Mouse (Mus musculus): ENCODE data around the gene Rplp2. TPM values are rescaled to one million over a fixed set of nuclear protein-coding genes. Genes with fewer than 3 reads are reported as not detected.
A peak's percentile ranks its signal among the peaks of the same experiment; 100 is the strongest.

Gene Rplp2
- polyA plus RNA-seq, 1 experiment from 2014 or later, result 1,214 TPM

DNA sequence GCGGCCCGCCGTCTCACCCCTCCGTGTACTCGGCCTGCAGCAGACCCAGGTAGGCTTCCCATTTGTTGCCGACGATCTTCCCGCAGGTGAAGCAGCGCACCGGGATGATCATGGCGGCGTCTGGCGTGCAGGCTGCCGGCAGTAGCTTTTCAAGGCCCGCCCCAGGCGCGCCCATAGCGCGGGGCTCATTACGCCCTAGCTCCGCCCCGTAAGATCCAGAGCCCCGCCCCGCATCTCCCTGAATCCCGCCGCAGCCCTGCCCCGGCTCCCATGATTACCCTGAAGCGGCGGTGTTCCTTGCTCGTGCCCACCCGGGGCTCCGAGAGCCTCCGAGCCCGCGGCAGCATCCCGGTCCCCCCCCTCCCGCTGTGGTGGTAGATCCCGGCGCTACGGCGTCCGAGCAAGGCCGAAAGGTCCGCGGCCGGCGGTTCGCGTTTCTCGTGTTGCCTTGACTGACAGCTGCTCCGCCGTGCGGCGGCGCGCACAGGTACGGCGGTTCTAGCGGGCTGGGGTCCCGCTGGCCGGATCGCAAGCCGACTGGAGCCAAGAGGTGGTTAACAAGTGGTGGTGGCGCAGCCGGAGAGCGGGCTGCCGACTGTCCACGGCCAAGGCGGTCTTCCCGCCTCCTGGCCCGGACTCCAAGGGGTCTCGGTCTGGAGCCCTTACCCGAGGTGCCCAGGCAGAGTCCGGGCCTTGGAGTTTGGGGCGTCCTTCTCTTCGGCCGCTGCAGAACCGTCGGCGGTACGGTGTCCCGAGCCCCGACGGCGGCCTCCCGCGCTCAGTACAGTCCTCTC is 28.0 kb downstream of the Rplp2 start, which contains the start of the genes Polr2l and Tspan4:
TSS of gene Polr2l (minus strand) at position 122 of the 794 bp plus-strand sequence.
TSS of gene Tspan4 (plus strand) at position 230 of the 794 bp plus-strand sequence.
- Histone ChIP-seq H3K9me3 (no peaks in the 10 kb centered on the region), H3K4me2 (replicated peaks) (peak within 1 kb of the TSS; percentile 95), H3K9ac (peak within 1 kb of the TSS; percentile 81), H3K36me3 (peaks cover 26% of the 10 kb centered on the region), H3K4me1 (peaks cover 44% of the 10 kb centered on the region), H3K27me3 (no peaks in the 10 kb centered on the region), H3K4me3 (peak within 1 kb of the TSS; percentile 78), H3K27ac (peak within 1 kb of the TSS; percentile 92)
- under 1% methylated on average over 87 of the region's 87 CpGs for WGBS
- peak; percentile 74 for ATAC-seq (ENCODE audit: low FRiP score, low read depth)

DNA sequence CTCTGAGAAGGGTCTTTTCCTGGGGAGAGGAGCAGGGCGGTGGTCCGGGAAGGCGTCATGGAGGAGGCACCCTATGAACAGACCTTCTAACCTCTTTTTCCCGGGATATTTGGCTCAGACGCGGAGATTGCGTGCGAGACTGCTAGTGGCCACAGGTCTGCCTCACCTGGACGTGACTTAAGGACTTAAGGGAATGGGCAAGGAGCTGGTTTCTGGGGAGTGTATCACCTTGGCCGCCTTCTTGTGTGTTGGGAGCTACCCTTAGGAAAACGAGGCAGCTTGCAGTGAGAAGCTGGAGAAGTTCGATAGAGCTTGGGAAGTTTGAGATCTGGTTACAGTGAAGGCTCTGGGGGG is 28.6 kb downstream of the Rplp2 start:
- WGBS, result under 1% methylated on average over 12 of the region's 12 CpGs
- peaks cover 44% of the 10 kb centered on the region for H3K4me1 ChIP-seq
- peak overlapping the region; percentile 95 for H3K4me2 ChIP-seq (replicated peaks)
- no peak for ATAC-seq (ENCODE audit: low FRiP score, low read depth)
- 0 out of 2 replicates have a peak, but pooled peaks cover 3% of the 10 kb centered on the region for H3K27me3 ChIP-seq
- peak overlapping the region; percentile 92 for H3K27ac ChIP-seq
- peak overlapping the region; percentile 78 for H3K4me3 ChIP-seq
- H3K36me3 ChIP-seq, result peaks cover 20% of the 10 kb centered on the region
- no peaks in the 10 kb centered on the region for H3K9me3 ChIP-seq
- peak overlapping the region; percentile 81 for H3K9ac ChIP-seq

DNA sequence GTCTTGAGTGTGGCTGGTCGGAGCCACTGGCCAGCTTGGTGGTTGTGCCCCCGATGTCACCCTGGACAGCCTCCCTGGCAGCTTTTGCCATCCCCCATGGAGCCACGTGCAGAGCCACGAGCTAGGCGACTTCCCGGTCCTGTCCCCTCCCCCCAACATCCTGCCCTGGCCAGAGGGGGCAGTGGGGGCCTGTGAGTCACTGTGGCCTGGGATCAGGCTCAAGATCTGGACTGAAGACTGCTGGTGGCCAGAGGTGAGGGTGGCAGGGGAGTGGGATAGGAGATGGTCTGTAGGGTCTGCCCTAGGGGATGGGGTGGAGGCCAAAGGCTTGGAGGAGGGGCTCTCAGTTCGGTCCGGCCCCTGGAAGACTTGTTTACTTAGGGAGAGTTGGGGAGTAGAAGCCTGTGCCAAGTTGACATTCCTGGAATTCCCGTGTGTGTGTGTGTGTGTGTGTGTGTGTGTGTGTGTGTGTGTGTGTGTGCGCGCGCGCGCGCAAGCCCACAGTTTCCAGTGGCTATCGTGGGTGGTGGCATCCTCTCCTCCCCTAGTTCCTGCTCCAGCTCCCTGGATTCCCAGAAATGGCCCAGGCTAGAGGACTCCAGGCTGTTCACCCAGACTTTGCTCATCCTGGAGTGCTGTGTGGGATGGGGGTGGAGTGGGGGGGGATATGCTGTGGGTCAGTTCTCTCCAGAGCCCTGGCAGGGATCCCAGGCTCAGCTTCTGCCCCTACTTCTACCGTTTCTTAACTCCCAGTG is 29.2 kb downstream of the Rplp2 start:
- Histone ChIP-seq H3K4me2 (replicated peaks) (peak overlapping the region; percentile 95), H3K4me1 (peaks cover 50% of the 10 kb centered on the region)
- 2% methylated on average over 9 of the region's 17 CpGs for WGBS

DNA sequence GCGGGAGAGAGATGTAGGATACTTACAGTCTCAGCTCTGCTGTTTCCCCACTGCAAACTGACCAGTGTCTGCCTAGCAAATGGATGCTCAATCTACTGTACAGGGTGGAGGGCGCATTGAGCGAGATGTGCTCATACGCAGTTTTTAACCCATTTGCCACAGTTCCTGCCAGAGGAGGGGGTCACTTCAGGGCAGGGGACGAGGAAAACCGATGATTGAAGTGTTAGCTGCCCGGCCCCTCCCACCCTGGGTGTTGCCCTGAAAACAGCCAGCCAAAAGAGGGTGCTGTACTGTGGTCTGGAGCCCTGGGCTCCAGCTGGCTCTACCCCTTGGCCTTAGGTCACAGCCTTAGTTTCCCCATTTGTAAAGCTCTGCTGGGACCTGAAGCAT is 29.8 kb downstream of the Rplp2 start:
- 12% methylated on average over 7 of the region's 7 CpGs for WGBS
- peak overlapping the region; percentile 92 for H3K27ac ChIP-seq
- peaks cover 15% of the 10 kb centered on the region for H3K27me3 ChIP-seq
- peak overlapping the region; percentile 78 for H3K4me3 ChIP-seq
- H3K4me2 ChIP-seq (replicated peaks), result peak overlapping the region; percentile 95
- no peak for ATAC-seq (ENCODE audit: low FRiP score, low read depth)
- peaks cover 10% of the 10 kb centered on the region for H3K36me3 ChIP-seq
- peaks cover 56% of the 10 kb centered on the region for H3K4me1 ChIP-seq
- H3K9ac ChIP-seq, result peak overlapping the region; percentile 81
- no peaks in the 10 kb centered on the region for H3K9me3 ChIP-seq

More for the DNA sequence above, 29.2 kb downstream of the Rplp2 start:
- peak; percentile 66 for ATAC-seq (ENCODE audit: low FRiP score, low read depth)
- Histone ChIP-seq H3K9ac (peak overlapping the region; percentile 81), H3K9me3 (no peaks in the 10 kb centered on the region), H3K4me3 (peak overlapping the region; percentile 78), H3K36me3 (peaks cover 14% of the 10 kb centered on the region), H3K27ac (peak overlapping the region; percentile 92), H3K27me3 (peaks cover 9% of the 10 kb centered on the region; the same call in 1 of the 2 replicates)

DNA sequence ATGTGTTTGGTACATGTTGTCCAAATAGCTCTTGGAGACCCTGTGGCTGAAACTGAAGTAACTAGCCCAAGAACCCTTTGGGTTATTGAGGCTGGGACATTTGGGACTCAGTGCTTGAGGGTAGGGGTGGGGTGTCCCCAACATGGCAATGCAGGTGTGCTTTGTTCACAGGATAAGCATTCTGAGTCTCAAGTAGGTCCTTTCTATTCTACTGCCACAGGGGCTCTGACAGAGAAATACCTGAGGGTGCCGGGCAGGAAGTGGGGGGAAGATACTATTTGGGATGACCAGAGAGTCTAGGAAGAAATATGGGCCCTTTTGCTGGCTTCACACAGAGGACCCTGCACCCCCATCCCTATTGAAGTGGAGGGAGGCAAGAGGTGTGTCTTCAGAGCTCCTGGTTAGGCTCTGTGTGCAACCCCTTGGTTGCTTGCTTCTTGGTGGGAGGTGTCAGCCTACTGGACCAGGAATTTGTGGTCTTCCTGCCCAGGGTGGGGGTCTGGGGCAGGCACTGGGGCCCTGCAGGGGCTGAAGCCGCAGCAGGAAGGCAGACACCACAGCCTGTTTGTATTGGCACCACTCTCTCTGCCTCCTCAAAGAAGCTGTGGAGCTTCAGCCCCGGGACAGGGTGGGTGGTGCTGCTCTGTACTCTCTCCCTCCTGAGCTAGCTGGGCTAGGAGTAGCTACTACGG is 30.6 kb downstream of the Rplp2 start:
- H3K9ac ChIP-seq, result peak overlapping the region; percentile 45; the same call in 1 of the 2 replicates
- ATAC-seq (ENCODE audit: low FRiP score, low read depth), result peak; percentile 6; the same call in 1 of the 2 replicates
- H3K4me3 ChIP-seq, result peak overlapping the region; percentile 78; the same call in 1 of the 2 replicates
- peaks cover 63% of the 10 kb centered on the region for H3K4me1 ChIP-seq
- WGBS, result 53% methylated on average over 4 of the region's 4 CpGs
- H3K9me3 ChIP-seq, result no peaks in the 10 kb centered on the region
- peak overlapping the region; percentile 95 for H3K4me2 ChIP-seq (replicated peaks)
- peaks cover 2% of the 10 kb centered on the region for H3K36me3 ChIP-seq
- H3K27ac ChIP-seq, result peak overlapping the region; percentile 92
- H3K27me3 ChIP-seq, result peaks cover 22% of the 10 kb centered on the region

DNA sequence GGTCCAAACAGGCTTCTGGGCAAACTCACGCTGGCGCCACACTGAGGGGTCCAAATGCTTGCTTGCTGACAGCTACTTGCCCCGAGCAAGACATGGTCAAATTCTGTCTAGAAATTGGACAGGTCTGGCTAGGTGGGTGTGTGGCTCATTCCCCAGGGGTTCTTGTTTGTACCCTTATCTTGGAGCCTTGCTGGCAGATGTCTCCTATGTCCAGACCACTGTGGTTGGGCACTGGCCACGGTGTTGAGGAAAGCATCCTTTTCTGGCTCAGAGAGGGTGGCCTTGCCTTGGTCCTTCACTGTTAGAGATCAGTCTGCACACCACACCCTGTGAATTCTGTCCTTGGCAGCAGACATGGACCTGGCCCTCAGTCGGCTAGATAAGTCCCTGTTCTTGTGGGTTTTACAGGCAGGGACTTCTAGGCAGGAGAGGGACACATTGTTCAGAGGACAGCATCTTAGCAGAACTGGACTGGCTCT is 31.1 kb downstream of the Rplp2 start:
- Histone ChIP-seq H3K4me2 (replicated peaks) (peak overlapping the region; percentile 95), H3K36me3 (no peaks in the 10 kb centered on the region), H3K9ac (peak overlapping the region; percentile 45; the same call in 1 of the 2 replicates), H3K4me1 (peaks cover 64% of the 10 kb centered on the region), H3K27ac (peak overlapping the region; percentile 92), H3K9me3 (no peaks in the 10 kb centered on the region), H3K27me3 (peaks cover 28% of the 10 kb centered on the region), H3K4me3 (no peak overlapping the region)
- 71% methylated on average over 5 of the region's 5 CpGs for WGBS
- ATAC-seq (ENCODE audit: low FRiP score, low read depth), result no peak

DNA sequence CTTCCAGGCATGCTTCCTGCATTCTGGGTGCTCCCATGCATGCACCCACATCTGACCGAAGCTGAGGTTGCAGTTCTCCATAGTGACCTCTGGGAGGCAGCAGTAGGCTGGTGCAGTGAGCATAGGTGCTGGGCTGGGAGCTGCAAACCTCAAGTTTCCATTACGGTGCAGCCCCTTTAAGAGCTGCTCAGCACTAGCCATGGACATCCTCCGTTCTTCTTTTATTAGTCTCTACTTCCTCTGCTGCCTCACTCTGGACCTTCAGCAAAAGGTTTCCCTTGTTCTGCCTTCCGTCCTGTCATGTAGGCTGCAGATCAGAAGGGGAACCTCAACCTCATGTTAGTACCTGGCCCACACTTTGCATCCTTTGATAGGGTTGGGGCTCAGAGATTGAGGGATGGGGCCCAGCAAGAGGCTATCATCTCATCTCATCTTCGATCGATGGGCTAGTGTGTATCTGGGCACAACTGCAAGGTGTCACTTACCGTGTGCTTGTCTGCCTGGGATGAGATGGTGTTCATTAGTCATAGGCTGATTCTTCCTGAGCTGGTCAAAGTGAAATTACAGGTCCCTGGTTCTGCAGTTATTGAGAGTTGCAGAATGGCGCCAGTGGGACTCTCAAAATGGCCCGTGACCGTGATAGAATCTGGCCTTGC is 33.8 kb downstream of the Rplp2 start:
- Histone ChIP-seq H3K36me3 (no peaks in the 10 kb centered on the region), H3K9ac (no peak overlapping the region), H3K4me1 (peaks cover 47% of the 10 kb centered on the region), H3K9me3 (no peaks in the 10 kb centered on the region), H3K4me2 (replicated peaks) (peak overlapping the region; percentile 99), H3K27me3 (peaks cover 40% of the 10 kb centered on the region), H3K27ac (no peak overlapping the region), H3K4me3 (peak overlapping the region; percentile 62)
- no peak; the same call in 1 of the 2 replicates for ATAC-seq (ENCODE audit: low FRiP score, low read depth)
- WGBS, result 10% methylated on average over 10 of the region's 10 CpGs

DNA sequence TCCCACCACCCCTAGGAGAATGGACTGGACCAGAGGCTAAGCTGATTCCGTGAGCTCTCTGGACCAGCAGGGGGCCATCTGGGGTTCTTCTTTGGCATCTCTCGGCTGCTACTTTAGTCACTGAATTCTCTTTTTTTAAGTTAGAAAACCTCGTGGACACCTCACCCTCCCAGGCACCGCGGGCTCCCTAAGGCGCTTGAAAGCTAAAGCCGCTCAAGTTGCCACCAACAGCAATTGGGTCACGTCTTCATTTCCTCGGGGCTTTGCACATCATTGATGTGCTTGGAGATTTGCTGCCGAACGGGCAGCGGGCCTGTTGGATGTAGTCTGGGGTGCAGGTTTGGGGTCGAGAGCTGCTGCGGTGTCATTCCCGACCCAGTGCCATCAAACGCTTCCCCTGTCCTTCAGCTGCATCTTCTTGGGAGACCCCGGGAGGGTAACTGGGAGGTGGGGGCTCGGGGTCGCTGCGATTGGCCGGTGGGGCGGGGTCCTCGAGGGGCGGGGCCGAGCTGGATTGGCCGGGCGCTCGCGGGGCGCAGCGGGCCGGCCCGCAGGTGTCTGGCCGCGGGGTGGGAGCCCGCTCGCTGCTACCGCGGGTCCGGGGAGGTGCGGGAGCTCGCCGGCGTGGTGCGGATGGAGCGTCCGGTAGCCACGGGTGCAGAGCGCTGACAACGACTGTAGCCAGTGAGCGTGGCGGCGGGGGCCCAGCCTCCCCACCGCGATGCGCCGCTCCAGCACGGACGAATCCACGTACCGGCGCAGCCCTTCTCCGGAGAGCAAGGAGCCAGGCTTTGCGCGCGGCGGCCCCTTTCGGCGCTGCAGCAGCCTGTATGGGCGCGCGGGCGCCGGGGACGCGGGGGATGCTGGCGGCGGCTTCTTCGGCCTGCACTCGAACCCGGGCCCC is 34.6 kb downstream of the Rplp2 start:
- peak overlapping the region; percentile 67 for H3K9ac ChIP-seq
- H3K27me3 ChIP-seq, result peaks cover 40% of the 10 kb centered on the region
- H3K36me3 ChIP-seq, result no peaks in the 10 kb centered on the region
- H3K4me3 ChIP-seq, result peak overlapping the region; percentile 62
- peaks cover 39% of the 10 kb centered on the region for H3K4me1 ChIP-seq
- under 1% methylated on average over 77 of the region's 81 CpGs for WGBS
- H3K27ac ChIP-seq, result no peak overlapping the region
- no peaks in the 10 kb centered on the region for H3K9me3 ChIP-seq
- peak overlapping the region; percentile 99 for H3K4me2 ChIP-seq (replicated peaks)
- peak; percentile 20 for ATAC-seq (ENCODE audit: low FRiP score, low read depth)

DNA sequence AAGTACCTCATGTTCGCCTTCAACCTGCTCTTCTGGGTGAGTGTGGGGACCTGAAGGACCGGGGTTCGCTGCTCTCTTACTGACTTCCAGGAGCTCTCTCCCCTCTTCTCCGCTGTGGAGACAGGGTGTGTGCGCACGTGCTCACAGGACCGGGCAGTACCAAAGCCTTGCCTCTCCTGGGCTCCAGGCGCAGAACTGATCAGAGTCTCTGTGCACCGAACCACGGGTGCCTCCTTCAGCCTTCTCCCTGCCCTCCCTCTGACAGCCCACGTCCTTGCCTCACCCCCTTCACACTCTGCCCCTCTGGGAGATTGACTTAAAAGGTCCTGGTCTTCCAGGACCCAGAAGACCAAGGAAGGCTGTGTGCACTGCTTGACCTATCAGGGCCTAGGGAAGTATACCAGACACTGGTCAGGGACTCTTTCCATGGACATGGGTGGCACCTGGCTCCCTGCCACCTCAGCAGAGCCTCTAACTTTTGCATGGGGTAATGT is 35.4 kb downstream of the Rplp2 start:
- 5% methylated on average over 11 of the region's 11 CpGs for WGBS
- H3K4me3 ChIP-seq, result peak overlapping the region; percentile 62
- H3K9me3 ChIP-seq, result no peaks in the 10 kb centered on the region
- H3K9ac ChIP-seq, result peak overlapping the region; percentile 67
- peaks cover 40% of the 10 kb centered on the region for H3K27me3 ChIP-seq
- no peak for ATAC-seq (ENCODE audit: low FRiP score, low read depth)
- no peaks in the 10 kb centered on the region for H3K36me3 ChIP-seq
- H3K4me1 ChIP-seq, result peaks cover 31% of the 10 kb centered on the region
- H3K4me2 ChIP-seq (replicated peaks), result peak overlapping the region; percentile 99
- no peak overlapping the region for H3K27ac ChIP-seq

DNA sequence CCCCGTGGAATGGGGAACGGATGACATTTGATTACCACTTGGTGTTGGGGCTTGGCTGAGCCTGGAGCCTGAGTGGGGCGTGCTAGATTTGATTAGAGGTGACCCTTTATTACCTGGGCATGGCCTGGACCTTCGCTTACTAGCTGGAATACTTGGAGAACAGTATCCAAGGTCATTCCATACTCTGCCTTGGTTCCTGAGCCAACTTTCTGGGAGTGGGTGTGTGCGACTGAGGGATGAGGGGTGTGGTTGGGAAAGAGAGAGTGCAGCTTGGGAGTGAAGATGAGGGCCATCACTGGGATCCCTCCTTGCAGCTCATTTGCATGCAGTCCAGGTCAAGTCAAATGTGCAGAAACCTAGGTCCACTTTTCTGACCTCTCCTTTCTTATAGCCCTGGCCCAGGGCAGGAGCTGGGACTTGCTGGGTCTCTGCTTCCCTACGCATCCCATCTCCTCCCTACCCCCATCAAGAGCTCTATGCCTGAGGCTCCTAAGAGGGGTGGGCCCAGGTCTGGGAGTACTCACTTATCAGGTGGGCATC is 36.0 kb downstream of the Rplp2 start:
- ATAC-seq (ENCODE audit: low FRiP score, low read depth), result no peak
- peak overlapping the region; percentile 99; the same call in 1 of the 2 replicates for H3K4me2 ChIP-seq (replicated peaks)
- H3K36me3 ChIP-seq, result no peaks in the 10 kb centered on the region
- no peak overlapping the region for H3K9ac ChIP-seq
- no peaks in the 10 kb centered on the region for H3K9me3 ChIP-seq
- H3K27ac ChIP-seq, result no peak overlapping the region
- peaks cover 25% of the 10 kb centered on the region for H3K4me1 ChIP-seq
- H3K4me3 ChIP-seq, result 0 out of 2 replicates have a peak overlapping the region, but pooled peaks have one; percentile 62
- WGBS, result 67% methylated on average over 6 of the region's 6 CpGs
- H3K27me3 ChIP-seq, result peaks cover 40% of the 10 kb centered on the region
